Comparison of ENCODE assay signal across 14 mouse cellular contexts in genomic region chr14:48324460-48324850, GRCm38 (mm10).
"Had no signal": no experiment of that assay in that cellular context is flagged by ENCODE, and none has a peak within 500 bp of the region (broad histone marks: within the 10 kb centered on the region; RNA-seq: fewer than 3 reads in every experiment).

No protein-coding gene starts in this region.

- H3K9me3 ChIP-seq: limb, embryonic 12.5 days; liver, embryonic 12.5 days; liver, embryonic 15.5 days; megakaryocyte, embryonic 14.5 days; midbrain, embryonic 12.5 days had no signal

- H3K36me3 ChIP-seq: limb, embryonic 12.5 days; liver, embryonic 12.5 days; liver, embryonic 15.5 days; midbrain, embryonic 12.5 days had no signal

- H3K27me3 ChIP-seq: limb, embryonic 12.5 days; liver, embryonic 12.5 days; liver, embryonic 15.5 days; megakaryocyte, embryonic 14.5 days; midbrain, embryonic 12.5 days had no signal

- H3K4me3 ChIP-seq: limb, embryonic 12.5 days; liver, embryonic 12.5 days; liver, embryonic 15.5 days; megakaryocyte, embryonic 14.5 days; midbrain, embryonic 12.5 days had no signal

- H3K4me1 ChIP-seq: liver, embryonic 12.5 days; liver, embryonic 15.5 days; megakaryocyte, embryonic 14.5 days; midbrain, embryonic 12.5 days had no signal

- DNase-seq: kidney, adult 18-20 months; kidney, adult 9 months; kidney, postnatal 14 days; liver; lung, adult 18-20 months; thymus, adult 18-20 months; thymus, postnatal 36 days had no signal

- H3K4me2 ChIP-seq: limb, embryonic 12.5 days; liver, embryonic 12.5 days; liver, embryonic 15.5 days; midbrain, embryonic 12.5 days had no signal

- H3K27ac ChIP-seq: limb, embryonic 12.5 days; liver, embryonic 12.5 days; liver, embryonic 15.5 days; midbrain, embryonic 12.5 days had no signal

- ATAC-seq: inflammation-experienced regulatory T-cells, adult 6 months; intestine, embryonic 16.5 days; liver, embryonic 12.5 days had no signal

- H3K9ac ChIP-seq: limb, embryonic 12.5 days; liver, embryonic 12.5 days; liver, embryonic 15.5 days; midbrain, embryonic 12.5 days had no signal
